Mouse (Mus musculus): Measurements from ENCODE around the gene Ccnd2. TPM values are rescaled to one million over a fixed set of nuclear protein-coding genes. Genes with fewer than 3 reads are reported as not detected.
A peak's percentile ranks its signal among the peaks of the same experiment; 100 is the strongest.

Gene Ccnd2
- 233 and 374 TPM in 2 replicates for total RNA-seq (2021)
- long read RNA-seq, full-length matches to known transcripts = 121 of 171 reads
- long read RNA-seq, partial matches to known transcripts = 5 of 171 reads
- long read RNA-seq, other reads (novel, unspliced or antisense) = 45 of 171 reads

DNA sequence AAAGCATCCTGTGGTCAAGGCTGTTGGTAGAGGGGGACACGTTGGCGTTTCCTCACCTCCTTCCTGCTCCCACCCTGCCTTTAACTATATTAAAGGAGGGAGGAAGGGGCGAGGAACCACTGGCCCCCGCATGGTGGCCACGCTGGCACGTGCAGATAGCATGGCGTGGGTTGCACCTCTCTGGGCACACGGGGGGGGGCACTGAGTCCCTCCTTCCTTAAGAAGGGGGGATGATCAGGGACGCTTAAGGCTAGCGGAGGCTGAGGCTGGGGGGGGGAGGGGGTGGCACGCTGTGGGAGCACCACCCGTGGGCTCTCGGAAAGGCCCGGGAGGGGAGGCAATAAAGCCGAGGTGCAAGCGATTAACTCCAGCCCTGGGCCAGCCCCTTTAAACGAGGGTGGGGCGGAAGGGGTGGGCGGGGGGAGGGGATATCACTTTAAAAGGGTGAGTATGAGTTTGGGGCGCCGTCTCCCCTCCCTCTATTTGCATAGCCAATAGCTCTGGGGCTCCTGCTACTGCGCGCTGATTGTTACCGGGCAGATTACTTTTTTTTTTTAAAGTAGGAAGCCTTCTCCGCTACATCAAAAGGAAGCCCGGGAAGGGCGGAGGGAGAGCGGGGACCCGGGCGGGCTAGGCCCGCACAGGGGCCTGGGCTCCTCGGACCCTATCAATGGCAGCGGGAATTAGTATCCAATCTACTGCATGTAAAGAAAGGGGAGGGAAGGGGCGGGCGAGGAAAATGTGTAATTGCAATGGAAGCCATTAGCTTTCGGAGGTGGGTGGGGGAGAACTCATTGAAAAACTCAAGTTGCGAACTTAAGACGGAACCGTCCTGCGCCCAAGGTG is at the start of gene Ccnd2:
Gene Ccnd2, minus strand, starts transcription at position 88 of the 846 bp plus-strand sequence.
- DNase-seq = peak; percentile 66

DNA sequence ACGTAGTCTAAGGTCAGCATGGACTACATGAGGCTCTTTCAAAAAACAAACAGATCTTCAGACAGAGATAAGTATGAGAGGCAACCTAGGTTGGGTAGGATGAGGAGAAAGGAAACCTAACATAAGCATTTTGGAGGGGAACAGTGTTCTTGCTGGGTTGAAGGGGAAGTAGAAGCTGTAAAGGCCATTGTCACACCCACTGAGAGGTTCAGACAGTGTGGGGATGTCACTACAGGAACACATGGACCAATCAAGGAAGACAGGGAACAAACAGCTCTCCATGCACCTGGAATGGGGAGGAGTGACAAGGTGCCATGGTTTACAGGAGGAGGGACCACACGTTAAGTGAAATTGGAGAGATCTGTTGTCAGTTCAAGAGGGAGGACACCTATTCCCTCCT is 45.0 kb upstream of the Ccnd2 start:
- DNase-seq = no peak

DNA sequence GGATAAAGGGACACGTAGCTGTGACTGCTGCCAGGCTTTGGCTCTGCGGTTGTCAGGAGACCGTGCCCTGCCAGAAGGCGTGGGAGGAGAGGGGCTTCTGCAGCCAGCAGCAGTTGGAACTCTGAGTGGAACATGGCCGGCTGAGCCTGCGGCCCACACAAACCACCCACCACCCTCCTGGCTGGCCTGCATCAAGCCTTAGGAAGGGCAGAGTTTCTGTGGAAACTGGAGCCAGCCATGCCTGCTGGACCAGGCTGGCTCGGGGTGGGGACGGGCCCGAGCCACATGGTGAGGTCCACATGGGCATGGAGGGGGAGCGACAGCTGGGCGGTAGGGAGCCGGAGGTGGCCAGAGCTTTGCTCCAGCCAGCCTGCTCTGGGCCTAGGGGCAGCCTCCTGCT is 29.3 kb upstream of the Ccnd2 start:
- no peak for DNase-seq

DNA sequence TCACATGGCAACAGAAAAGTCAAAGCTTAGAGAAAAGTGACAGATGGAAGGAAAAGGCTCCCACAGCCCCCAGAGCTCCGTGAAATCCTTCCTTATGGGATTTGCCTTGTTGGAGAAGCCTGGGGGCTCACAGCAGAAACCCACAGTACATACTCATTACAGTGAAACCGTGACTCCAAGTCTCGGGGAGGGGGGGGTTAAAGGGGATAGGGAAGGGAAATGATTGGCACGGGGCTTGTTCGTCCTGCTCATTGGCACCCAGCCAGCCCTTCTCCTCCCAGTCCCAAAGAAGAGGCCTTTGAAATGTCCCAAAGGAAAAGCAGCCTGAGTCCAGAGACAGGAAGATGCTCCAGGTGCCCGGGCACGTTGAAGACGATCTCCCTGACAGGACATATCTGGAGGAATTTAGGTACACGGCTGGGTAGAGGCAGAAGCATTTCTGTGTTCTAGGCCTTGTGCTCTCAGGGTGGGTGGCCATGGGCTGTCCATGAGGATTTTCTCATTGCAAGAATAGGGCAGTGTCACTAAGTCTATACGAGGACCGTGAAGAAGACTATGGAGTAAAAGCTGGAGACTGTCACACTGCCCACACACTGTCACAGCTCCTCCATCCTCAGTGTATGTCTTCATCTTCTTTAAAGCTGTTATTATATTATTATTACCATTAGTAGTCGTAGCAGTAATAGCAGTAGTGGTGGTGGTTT is 27.2 kb upstream of the Ccnd2 start:
- DNase-seq = no peak

DNA sequence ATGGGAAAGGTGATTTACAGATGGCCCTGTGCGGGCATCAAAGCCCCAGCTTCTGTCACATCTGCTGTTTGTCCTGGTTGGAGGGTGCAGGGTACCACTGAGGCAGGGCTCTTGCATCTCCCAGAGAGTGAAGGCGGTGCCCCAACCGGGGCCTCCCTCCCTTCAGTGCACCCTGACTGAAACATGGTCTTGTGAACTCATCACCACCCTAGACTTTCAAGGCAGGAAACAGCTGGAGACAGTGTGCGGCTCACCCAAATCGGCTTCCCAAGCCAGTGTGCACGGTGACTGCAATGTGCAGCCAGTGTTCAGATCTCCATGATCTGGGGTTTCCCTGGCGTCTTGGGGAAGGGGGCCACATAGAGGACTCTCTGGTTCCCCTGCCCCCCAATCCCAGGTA is 26.0 kb upstream of the Ccnd2 start:
- no peak for DNase-seq

DNA sequence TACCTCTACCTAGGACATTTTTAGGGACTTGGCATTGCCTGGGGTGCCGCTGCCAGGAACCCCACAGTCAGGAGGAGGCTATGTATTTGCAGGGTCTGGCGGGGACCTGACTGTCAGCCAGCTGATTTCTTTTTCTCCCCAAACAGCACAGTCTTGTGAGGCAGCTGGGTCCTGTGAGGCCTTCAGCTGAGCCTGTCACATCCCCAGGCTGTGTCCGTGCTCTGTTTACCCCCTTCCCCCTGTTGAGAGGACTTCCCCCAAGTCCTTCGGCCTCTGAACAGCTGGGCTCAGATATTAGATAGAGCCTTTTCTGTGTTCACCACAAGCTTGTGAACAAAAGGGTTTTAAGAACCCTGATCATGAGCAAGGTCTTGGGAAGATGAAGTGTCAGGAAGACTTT is 25.4 kb upstream of the Ccnd2 start:
- no peak for DNase-seq

GRCm38 (mm10) chr6:127172461-127172860 is 20.5 kb upstream of the Ccnd2 start:
- no peak for DNase-seq

DNA sequence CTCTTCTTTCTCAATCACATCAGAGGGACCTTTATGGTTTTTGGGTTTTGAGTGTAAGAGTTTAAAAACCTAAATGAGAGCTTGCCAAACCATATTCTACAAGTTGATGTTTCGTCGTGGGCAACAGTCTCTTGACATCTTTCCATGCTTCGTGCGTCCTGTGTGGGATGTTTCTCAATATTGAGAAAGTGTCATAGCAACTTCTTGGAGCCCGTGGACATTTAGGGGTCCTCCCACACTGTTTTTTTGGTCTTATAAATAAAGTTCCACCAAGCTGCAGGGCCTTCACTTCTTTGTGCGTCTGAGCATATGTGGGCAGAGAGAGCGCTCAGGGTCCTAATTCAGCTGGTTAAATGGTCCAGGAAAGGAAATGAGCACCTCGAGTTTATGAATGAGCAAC is 18.7 kb upstream of the Ccnd2 start:
- DNase-seq = no peak

GRCm38 (mm10) chr6:127165663-127166062 is 13.7 kb upstream of the Ccnd2 start:
- no peak for DNase-seq

DNA sequence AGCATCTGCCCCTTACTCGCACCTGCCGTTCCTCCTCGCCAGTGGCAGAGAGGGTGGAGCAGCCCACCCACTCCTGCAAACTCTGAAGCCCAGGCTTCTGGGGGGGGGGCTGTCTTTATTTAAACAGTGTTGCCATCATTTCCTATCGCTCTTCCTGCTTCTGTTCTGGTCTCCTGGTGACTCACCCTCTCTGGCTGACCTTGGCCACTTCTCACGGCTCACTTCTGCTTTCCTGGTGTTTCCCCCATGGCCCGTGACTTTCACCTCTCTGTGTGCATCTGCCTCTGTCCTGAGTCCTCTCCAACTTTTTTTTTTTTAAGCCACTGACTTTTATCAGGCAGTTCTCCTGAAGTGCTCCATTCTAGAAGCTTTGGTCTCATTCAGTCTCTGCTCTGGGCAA is 10.8 kb upstream of the Ccnd2 start:
- peak; percentile 61 for DNase-seq

DNA sequence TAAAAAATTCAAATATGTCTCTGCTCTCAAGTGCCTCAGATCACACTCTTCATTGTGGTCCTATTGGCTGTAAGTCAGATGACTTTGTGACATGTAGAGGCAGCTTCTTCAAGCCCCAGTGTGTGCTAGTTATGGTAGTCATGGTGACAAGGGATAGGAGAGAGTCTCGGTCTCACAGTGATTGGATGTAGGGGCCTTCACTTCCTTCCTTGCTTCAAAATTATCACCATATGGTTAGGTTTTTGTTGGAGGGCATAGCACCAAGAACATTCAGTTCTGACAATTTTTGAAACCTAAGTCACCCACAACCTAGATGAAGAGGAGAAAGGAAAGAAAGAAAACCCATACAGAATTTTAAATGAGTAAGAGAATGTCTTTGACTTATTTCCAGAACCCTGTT is 5.3 kb upstream of the Ccnd2 start:
- no peak for DNase-seq

DNA sequence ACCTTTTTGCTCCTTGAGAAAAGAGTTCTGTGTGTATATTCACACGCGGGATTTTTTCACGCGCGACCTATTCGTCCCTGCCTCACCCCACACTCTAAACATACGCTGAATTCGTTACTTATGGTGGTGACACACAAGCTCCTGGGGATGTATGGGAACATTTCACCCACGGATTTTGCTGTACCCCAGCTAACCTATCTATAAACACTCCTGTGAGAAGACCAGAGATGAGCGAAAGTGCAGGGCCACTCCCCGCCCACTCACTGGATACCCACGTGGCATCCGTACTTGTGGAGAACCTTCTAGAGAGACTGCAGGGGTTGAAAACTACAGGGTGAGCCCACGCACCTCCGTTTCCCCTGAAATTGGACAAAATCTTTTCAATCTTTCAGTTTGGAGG is 3.5 kb upstream of the Ccnd2 start:
- DNase-seq = peak; percentile 24

- peak; percentile 74 for DNase-seq
These were observed 2.8 kb upstream of the Ccnd2 start for GRCm38 (mm10) chr6:127154708-127155268.

DNA sequence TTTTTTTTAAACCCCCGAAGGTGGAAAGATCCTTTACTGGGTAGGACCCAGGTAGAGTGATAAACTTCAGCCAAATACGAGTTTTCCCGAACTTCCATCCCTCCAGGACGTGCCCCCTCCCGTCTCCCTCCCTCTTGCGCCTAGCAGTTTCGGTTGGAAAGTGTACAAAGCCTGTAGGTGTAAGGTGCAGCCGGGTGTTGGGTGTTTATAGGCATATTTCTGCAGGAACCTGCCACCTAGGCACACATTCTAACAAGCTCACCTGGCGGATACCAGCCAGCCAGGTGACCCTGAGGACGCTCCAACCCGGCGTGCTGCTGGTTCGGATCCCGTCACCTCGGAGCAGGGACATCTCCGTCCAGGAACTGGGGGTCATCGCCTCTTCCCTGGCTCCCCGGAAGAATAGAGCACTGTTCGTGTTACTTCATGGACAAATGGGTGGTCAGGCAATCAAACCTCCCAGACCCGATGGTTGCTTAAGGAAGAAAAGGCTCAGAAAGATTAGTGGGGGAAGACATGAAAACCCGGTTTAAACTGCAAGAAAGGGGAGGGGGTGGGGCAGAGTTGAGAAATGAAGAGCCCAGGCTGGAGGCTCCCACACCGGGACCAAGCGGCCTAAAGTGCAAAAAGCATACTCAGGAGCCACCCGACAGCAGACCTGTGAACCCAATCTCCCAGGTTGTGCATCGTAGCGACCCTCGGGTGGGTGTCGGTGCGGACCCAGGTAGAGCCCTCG is 2.1 kb upstream of the Ccnd2 start:
- DNase-seq = no peak

DNA sequence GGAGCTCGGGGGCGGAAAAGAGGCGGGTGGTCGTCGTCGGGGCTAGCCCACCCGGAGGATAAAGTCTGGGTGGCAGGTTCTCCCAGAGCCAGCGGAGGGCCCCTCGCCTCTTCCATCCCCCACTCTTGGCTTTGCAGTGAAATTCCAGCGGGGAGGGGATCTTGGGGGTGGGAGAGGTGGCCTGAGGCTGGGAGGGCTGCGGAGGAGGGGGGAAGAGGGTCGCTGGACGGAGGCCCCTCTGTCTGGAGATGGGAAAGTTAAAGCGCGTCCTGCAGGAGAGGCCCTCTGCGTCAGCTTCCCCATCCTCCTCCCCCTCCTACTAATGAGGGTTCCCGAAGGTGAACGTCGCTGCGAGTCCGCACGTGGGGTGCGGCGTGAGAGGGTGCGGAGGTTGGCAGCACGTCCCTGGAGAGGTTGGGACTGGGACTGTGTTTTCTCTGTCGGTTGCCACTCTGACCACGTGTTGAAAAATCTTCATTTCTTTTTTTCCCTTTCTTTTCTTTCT is 1.4 kb upstream of the Ccnd2 start:
- DNase-seq = peak; percentile 68

GRCm38 (mm10) chr6:127151565-127152105 is 358 bp downstream of the Ccnd2 start:
- peak; percentile 49 for DNase-seq

- DNase-seq = peak; percentile 89
These were observed 1.1 kb downstream of the Ccnd2 start for GRCm38 (mm10) chr6:127150663-127151564.

- peak; percentile 45 for DNase-seq
These were observed 1.9 kb downstream of the Ccnd2 start for GRCm38 (mm10) chr6:127149944-127150662.

GRCm38 (mm10) chr6:127149303-127149943 is 2.6 kb downstream of the Ccnd2 start:
- peak; percentile 46 for DNase-seq

Measured in adrenal gland, postnatal 25 days (tissue).